Mouse (Mus musculus): Measurements from ENCODE around the gene Ces1g.

- TF ChIP-seq CTCF (IDR thresholded peaks at IDR 0.05) = no peak
- TF ChIP-seq EP300 (IDR thresholded peaks at IDR 0.05) = no peak
Observed at GRCm38 (mm10) chr8:93278176-93278805, 58.8 kb downstream of the Ces1g start.

Data from lung, postnatal 0 days (tissue).